Mouse (Mus musculus) MEL (cell line): ENCODE measurements around the gene Atm. TPM values are rescaled to one million over a fixed set of nuclear protein-coding genes. Genes with fewer than 3 reads are reported as not detected.

Experiments
- DNase-seq: peaks from one replicate; pipeline ENCODE4 v3.0.0; 2011; ENCODE audit warnings: low read depth, low spot score
- H3K27ac ChIP-seq: 2 replicates; pipeline ENCODE4 v1.5.1; 2012; ENCODE audit warnings: low read depth, mild to moderate bottlenecking, control low read depth, low read length, moderate library complexity; ENCODE audit not compliant: control insufficient read depth
- H3K27me3 ChIP-seq, 2 experiments: fragments of 150-350 bp in 1 of 2; sonication (generic) in 1 of 2; 2 replicates each; pipeline ENCODE4 v1.6.1; 2012; ENCODE audit warnings: low read length in 2 of 2, mild to moderate bottlenecking in 2 of 2, improper control_type of control experiment in 1 of 2, moderate library complexity in 1 of 2; ENCODE audit not compliant: insufficient read depth in 2 of 2, control insufficient read depth in 1 of 2
- H3K36me3 ChIP-seq, 2 experiments: 2 replicates each; pipeline ENCODE4 v1.6.1; 2012 to 2014; ENCODE audit warnings: low read length in 2 of 2, improper control_type of control experiment in 1 of 2, inconsistent platforms in 1 of 2, mild to moderate bottlenecking in 1 of 2; ENCODE audit not compliant: insufficient read depth in 2 of 2, control insufficient read depth in 1 of 2
- H3K4me1 ChIP-seq, 2 experiments: fragments of 150-350 bp in 1 of 2; sonication (generic) in 1 of 2; 2 replicates each; pipeline ENCODE4 v1.6.1; 2012; ENCODE audit warnings: low read length in 2 of 2, improper control_type of control experiment in 1 of 2, mild to moderate bottlenecking in 1 of 2; ENCODE audit not compliant: insufficient read depth in 2 of 2, control insufficient read depth in 1 of 2
- H3K4me3 ChIP-seq, 2 experiments: fragments of 150-350 bp in 1 of 2; sonication (generic) in 1 of 2; 2 replicates each; pipeline ENCODE4 v1.5.1; 2012; ENCODE audit warnings: low read depth in 2 of 2, low read length in 2 of 2, mild to moderate bottlenecking in 2 of 2, moderate library complexity in 2 of 2, control low read depth in 1 of 2, improper control_type of control experiment in 1 of 2; ENCODE audit not compliant: control insufficient read depth in 1 of 2, insufficient read depth in 1 of 2
- H3K79me2 ChIP-seq: 2 replicates; pipeline ENCODE4 v1.6.1; 2012; ENCODE audit warnings: mild to moderate bottlenecking, low read length, moderate library complexity; ENCODE audit not compliant: control insufficient read depth, poor library complexity, insufficient read depth
- H3K9ac ChIP-seq: 2 replicates; pipeline ENCODE4 v1.6.1; 2012; ENCODE audit warnings: low read depth, mild to moderate bottlenecking, control low read depth, low read length, moderate library complexity; ENCODE audit not compliant: control insufficient read depth, poor library complexity, severe bottlenecking
- H3K9me3 ChIP-seq: fragments of 150-350 bp; sonication (generic); replicated peaks from 2 replicates; pipeline ENCODE4 v1.6.1; 2012; ENCODE audit warnings: mild to moderate bottlenecking, low read length, improper control_type of control experiment, moderate library complexity; ENCODE audit not compliant: insufficient read depth
- GABPA ChIP-seq: IDR thresholded peaks from 2 replicates; pipeline ENCODE4 v1.6.1; 2012; ENCODE audit warnings: low read depth, mild to moderate bottlenecking, inconsistent platforms, low read length, improper control_type of control experiment, moderate library complexity
- JUND ChIP-seq: IDR thresholded peaks from 2 replicates; pipeline ENCODE4 v1.6.1; 2011; ENCODE audit warnings: low read depth, mild to moderate bottlenecking, improper control_type of control experiment, low read length
- MAZ ChIP-seq: IDR thresholded peaks from 2 replicates; pipeline ENCODE4 v1.6.1; 2012; ENCODE audit warnings: low read depth, mild to moderate bottlenecking, inconsistent platforms, low read length, improper control_type of control experiment
- MYC ChIP-seq: IDR thresholded peaks from 2 replicates; pipeline ENCODE4 v1.6.1; 2011; ENCODE audit warnings: low read depth, mild to moderate bottlenecking, low read length, improper control_type of control experiment, moderate library complexity
- NELFE ChIP-seq: IDR thresholded peaks from 2 replicates; pipeline ENCODE4 v1.6.1; 2011; ENCODE audit warnings: low read depth, low read length, improper control_type of control experiment
- NRF1 ChIP-seq: IDR thresholded peaks from 2 replicates; pipeline ENCODE4 v1.6.1; 2014; ENCODE audit warnings: low read depth, mild to moderate bottlenecking, inconsistent platforms, low read length, improper control_type of control experiment, moderate library complexity; ENCODE audit not compliant: poor library complexity, insufficient read depth, severe bottlenecking
- POLR2A ChIP-seq, 2 experiments: IDR thresholded peaks; 2 replicates each; pipeline ENCODE4 v1.6.1; 2011 to 2012; ENCODE audit warnings: low read length in 2 of 2, mild to moderate bottlenecking in 2 of 2, control low read depth in 1 of 2, improper control_type of control experiment in 1 of 2, low read depth in 1 of 2, moderate library complexity in 1 of 2; ENCODE audit not compliant: control insufficient read depth in 1 of 2, insufficient read depth in 1 of 2, poor library complexity in 1 of 2
- POLR2AphosphoS2 ChIP-seq: IDR thresholded peaks from 2 replicates; pipeline ENCODE4 v1.6.1; 2011; ENCODE audit warnings: low read length, improper control_type of control experiment
- RAD21 ChIP-seq: IDR thresholded peaks from 2 replicates; pipeline ENCODE4 v1.6.1; 2011; ENCODE audit warnings: mild to moderate bottlenecking, low read depth, low read length, improper control_type of control experiment
- RCOR1 ChIP-seq: IDR thresholded peaks from 2 replicates; pipeline ENCODE4 v1.6.1; 2012; ENCODE audit warnings: low read depth, mild to moderate bottlenecking, inconsistent platforms, low read length, improper control_type of control experiment
- SMC3 ChIP-seq: IDR thresholded peaks from 2 replicates; pipeline ENCODE4 v1.6.1; 2011; ENCODE audit warnings: low read depth, low read length, improper control_type of control experiment
- USF1 ChIP-seq: IDR thresholded peaks from 2 replicates; pipeline ENCODE4 v1.6.1; 2014; ENCODE audit warnings: low read depth, mild to moderate bottlenecking, inconsistent platforms, low read length, improper control_type of control experiment, moderate library complexity
- USF2 ChIP-seq, 2 experiments: IDR thresholded peaks; 2 replicates each; pipeline ENCODE4 v1.6.1; 2011 to 2012; ENCODE audit warnings: improper control_type of control experiment in 2 of 2, low read length in 2 of 2, borderline replicate concordance in 1 of 2, inconsistent platforms in 1 of 2, low read depth in 1 of 2, mild to moderate bottlenecking in 1 of 2; ENCODE audit not compliant: insufficient read depth in 1 of 2
- polyA plus RNA-seq, 2 experiments: library from polyadenylated mRNA; stranded (reverse) in 1 of 2; unstranded in 1 of 2; fragments of >175 nt in 1 of 2; fragments of >200 nt in 1 of 2; gene quantifications; 2 replicates each; pipeline versions ENCODE4 v1.2.1 to v1.2.4; 2012; ENCODE audit warnings: low replicate concordance in 2 of 2, low read depth in 1 of 2; ENCODE audit not compliant: insufficient read length in 2 of 2, insufficient read depth in 1 of 2, missing spikeins in 1 of 2
- total RNA-seq: library from RNA; depleted of rRNA; stranded (reverse); fragments of 300-350 nt; gene quantifications from 2 replicates; pipeline ENCODE4 v1.2.3, GENCODE M21; 2012

Gene Atm
- total and polyA plus RNA-seq, 3 experiments: 16.0 to 21.4 TPM; not detected in 1

GRCm38 (mm10) chr9:53514091-53514490 is 22.4 kb downstream of the Atm start:
- no peaks in the 10 kb centered on the region for H3K9me3 ChIP-seq
- H3K27ac ChIP-seq: no peak overlapping the region
- no peaks in the 10 kb centered on the region for H3K4me1 ChIP-seq
- no peak overlapping the region for H3K9ac ChIP-seq
- DNase-seq: no peak
- TF ChIP-seq POLR2A (IDR thresholded peaks at IDR 0.05; ENCODE audit: control insufficient read depth in 1 of 2, insufficient read depth in 1 of 2, low read depth in 1 of 2, low read length in 2 of 2, poor library complexity in 1 of 2): no peak
- no peak for TF ChIP-seq MYC
- TF ChIP-seq GABPA: no peak
- TF ChIP-seq SMC3: no peak
- TF ChIP-seq NRF1: no peak
- TF ChIP-seq POLR2AphosphoS2: no peak
- no peak for TF ChIP-seq NELFE
- no peaks in the 10 kb centered on the region for H3K27me3 ChIP-seq
- H3K79me2 ChIP-seq: no peaks in the 10 kb centered on the region
- H3K4me3 ChIP-seq: no peak overlapping the region
- H3K36me3 ChIP-seq: peaks cover 0 to 12% of the 10 kb centered on the region in 2 experiments; a peak in 2 of 4 replicates

GRCm38 (mm10) chr9:53508053-53508452 is 28.5 kb downstream of the Atm start:
- peak in 1 of 2 experiments; percentile 23; a peak in 1 of 4 replicates for TF ChIP-seq POLR2A (IDR thresholded peaks at IDR 0.05; ENCODE audit: control insufficient read depth in 1 of 2, insufficient read depth in 1 of 2, low read depth in 1 of 2, low read length in 2 of 2, poor library complexity in 1 of 2)
- TF ChIP-seq JUND: no peak
- no peak for TF ChIP-seq USF1
- TF ChIP-seq POLR2AphosphoS2: no peak
- TF ChIP-seq RCOR1: no peak
- TF ChIP-seq SMC3: no peak
- no peak for TF ChIP-seq USF2 (IDR thresholded peaks at IDR 0.05; ENCODE audit: borderline replicate concordance in 1 of 2, insufficient read depth in 1 of 2, low read depth in 1 of 2, low read length in 2 of 2)
- TF ChIP-seq, all 39 proteins: peak for 1
- no peak overlapping the region for H3K27ac ChIP-seq
- H3K9me3 ChIP-seq: no peaks in the 10 kb centered on the region
- no peaks in the 10 kb centered on the region for H3K4me1 ChIP-seq
- no peaks in the 10 kb centered on the region for H3K79me2 ChIP-seq
- peak; percentile 50 for DNase-seq
- H3K36me3 ChIP-seq: peaks cover 0 to 6% of the 10 kb centered on the region in 2 experiments; a peak in 2 of 4 replicates
- no peak overlapping the region for H3K9ac ChIP-seq
- H3K27me3 ChIP-seq: no peaks in the 10 kb centered on the region
- peak overlapping the region in 1 of 2 experiments; percentile 9; a peak in 1 of 4 replicates for H3K4me3 ChIP-seq

- no peak overlapping the region for H3K4me3 ChIP-seq
- no peak overlapping the region for H3K27ac ChIP-seq
- H3K79me2 ChIP-seq: no peaks in the 10 kb centered on the region
- H3K9ac ChIP-seq: no peak overlapping the region
- DNase-seq: no peak
- H3K9me3 ChIP-seq: no peaks in the 10 kb centered on the region
- 0 out of 4 replicates have a peak, but pooled peaks cover 0 to 2% of the 10 kb centered on the region in 2 experiments for H3K4me1 ChIP-seq
- no peaks in the 10 kb centered on the region for H3K27me3 ChIP-seq
- TF ChIP-seq MAZ (no peak), RAD21 (peak; percentile 1; the same call in 1 of the 2 replicates)
- TF ChIP-seq, all 39 proteins: peak for 1
- peaks cover 0 to 15% of the 10 kb centered on the region in 2 experiments; a peak in 2 of 4 replicates for H3K36me3 ChIP-seq
Measured at GRCm38 (mm10) chr9:53485886-53486285, 50.7 kb downstream of the Atm start.
